Mouse (Mus musculus): ENCODE data around the gene Aebp1. TPM values are rescaled to one million over a fixed set of nuclear protein-coding genes. Genes with fewer than 3 reads are reported as not detected.

The Aebp1 gene
- polyA plus RNA-seq (2016; fragmentation: Nextera tagmentation; extraction: Ambion mirVana), result 19.0 TPM in 2 replicates

GRCm38 (mm10) chr11:5861678-5862393 lies at the start of gene Aebp1:
Gene Aebp1, plus strand, starts transcription at chr11:5861947.
- peak within 1 kb of the TSS; percentile 41 for H3K9ac ChIP-seq
- H3K4me2 ChIP-seq (replicated peaks), result peak within 1 kb of the TSS; percentile 63
- H3K9me3 ChIP-seq, result no peaks in the 10 kb centered on the region
- no peaks in the 10 kb centered on the region for H3K36me3 ChIP-seq
- H3K4me3 ChIP-seq, result peak within 1 kb of the TSS; percentile 32
- H3K27ac ChIP-seq, result no peak within 1 kb of the TSS
- WGBS, result 3% methylated on average over 59 of the region's 59 CpGs
- no peak for ATAC-seq (ENCODE audit: low FRiP score, low read depth)
- H3K27me3 ChIP-seq (replicated peaks), result peaks cover 41% of the 10 kb centered on the region
- H3K4me1 ChIP-seq, result peaks cover 9% of the 10 kb centered on the region

- Histone ChIP-seq H3K27ac (no peak overlapping the region), H3K4me2 (replicated peaks) (no peak overlapping the region), H3K36me3 (no peaks in the 10 kb centered on the region), H3K4me1 (no peaks in the 10 kb centered on the region), H3K4me3 (no peak overlapping the region), H3K9ac (no peak overlapping the region), H3K27me3 (replicated peaks) (no peaks in the 10 kb centered on the region), H3K9me3 (no peaks in the 10 kb centered on the region)
- no peak for ATAC-seq (ENCODE audit: low FRiP score, low read depth)
- WGBS, result 75% methylated on average over 10 of the region's 10 CpGs
These were observed 48.4 kb upstream of the Aebp1 start for GRCm38 (mm10) chr11:5813381-5813780.

- Histone ChIP-seq H3K27me3 (replicated peaks) (no peaks in the 10 kb centered on the region), H3K9me3 (no peaks in the 10 kb centered on the region), H3K4me3 (no peak overlapping the region), H3K9ac (no peak overlapping the region), H3K4me1 (no peaks in the 10 kb centered on the region), H3K27ac (no peak overlapping the region), H3K36me3 (no peaks in the 10 kb centered on the region), H3K4me2 (replicated peaks) (no peak overlapping the region)
- ATAC-seq (ENCODE audit: low FRiP score, low read depth), result no peak
- whole genome bisulfite sequencing, result 76% methylated on average over 2 of the region's 2 CpGs
These were observed 42.5 kb upstream of the Aebp1 start for GRCm38 (mm10) chr11:5819223-5819622.

- Histone ChIP-seq H3K36me3 (peaks cover 16% of the 10 kb centered on the region), H3K27me3 (replicated peaks) (no peaks in the 10 kb centered on the region)
- ATAC-seq (ENCODE audit: low FRiP score, low read depth), result no peak
These were observed 36.3 kb upstream of the Aebp1 start for GRCm38 (mm10) chr11:5825432-5825831.

GRCm38 (mm10) chr11:5827931-5828330 lies 33.8 kb upstream of the Aebp1 start:
- no peak for ATAC-seq (ENCODE audit: low FRiP score, low read depth)
- no peak overlapping the region for H3K4me2 ChIP-seq (replicated peaks)
- H3K4me1 ChIP-seq, result no peaks in the 10 kb centered on the region
- no peak overlapping the region for H3K4me3 ChIP-seq
- no peak overlapping the region for H3K27ac ChIP-seq
- H3K9ac ChIP-seq, result no peak overlapping the region
- peaks cover 32% of the 10 kb centered on the region for H3K36me3 ChIP-seq
- H3K27me3 ChIP-seq (replicated peaks), result no peaks in the 10 kb centered on the region
- 91% methylated on average over 5 of the region's 5 CpGs for WGBS
- H3K9me3 ChIP-seq, result no peaks in the 10 kb centered on the region

More at GRCm38 (mm10) chr11:5825432-5825831, 36.3 kb upstream of the Aebp1 start:
- H3K4me3 ChIP-seq, result no peak overlapping the region
- H3K4me2 ChIP-seq (replicated peaks), result no peak overlapping the region
- H3K4me1 ChIP-seq, result no peaks in the 10 kb centered on the region
- no peak overlapping the region for H3K9ac ChIP-seq
- no peaks in the 10 kb centered on the region for H3K9me3 ChIP-seq
- H3K27ac ChIP-seq, result no peak overlapping the region

GRCm38 (mm10) chr11:5828509-5829191 lies 33.1 kb upstream of the Aebp1 start:
- Histone ChIP-seq H3K4me3 (no peak overlapping the region), H3K27ac (no peak overlapping the region), H3K4me1 (no peaks in the 10 kb centered on the region), H3K9me3 (no peaks in the 10 kb centered on the region), H3K9ac (no peak overlapping the region), H3K4me2 (replicated peaks) (no peak overlapping the region), H3K36me3 (peaks cover 32% of the 10 kb centered on the region), H3K27me3 (replicated peaks) (no peaks in the 10 kb centered on the region)
- 90% methylated on average over 11 of the region's 11 CpGs for WGBS
- ATAC-seq (ENCODE audit: low FRiP score, low read depth), result no peak

- ATAC-seq (ENCODE audit: low FRiP score, low read depth), result no peak
- no peak overlapping the region for H3K4me2 ChIP-seq (replicated peaks)
- H3K4me1 ChIP-seq, result no peaks in the 10 kb centered on the region
- H3K9ac ChIP-seq, result no peak overlapping the region
- H3K27ac ChIP-seq, result no peak overlapping the region
- H3K9me3 ChIP-seq, result no peaks in the 10 kb centered on the region
- WGBS, result 94% methylated on average over 12 of the region's 12 CpGs
- H3K36me3 ChIP-seq, result peaks cover 32% of the 10 kb centered on the region
- no peak overlapping the region for H3K4me3 ChIP-seq
- no peaks in the 10 kb centered on the region for H3K27me3 ChIP-seq (replicated peaks)
These were observed 32.4 kb upstream of the Aebp1 start for GRCm38 (mm10) chr11:5829327-5829726.

GRCm38 (mm10) chr11:5834506-5834905 lies 27.2 kb upstream of the Aebp1 start:
- Histone ChIP-seq H3K36me3 (peaks cover 17% of the 10 kb centered on the region; the same call in 1 of the 2 replicates), H3K27ac (no peak overlapping the region), H3K9ac (no peak overlapping the region), H3K9me3 (no peaks in the 10 kb centered on the region), H3K4me2 (replicated peaks) (no peak overlapping the region), H3K4me1 (peaks cover 6% of the 10 kb centered on the region), H3K4me3 (no peak overlapping the region), H3K27me3 (replicated peaks) (no peaks in the 10 kb centered on the region)
- WGBS, result 91% methylated on average over 9 of the region's 9 CpGs
- no peak for ATAC-seq (ENCODE audit: low FRiP score, low read depth)

- no peaks in the 10 kb centered on the region for H3K9me3 ChIP-seq
- H3K27ac ChIP-seq, result no peak overlapping the region
- peaks cover 17% of the 10 kb centered on the region; the same call in 1 of the 2 replicates for H3K36me3 ChIP-seq
- no peak overlapping the region for H3K9ac ChIP-seq
- ATAC-seq (ENCODE audit: low FRiP score, low read depth), result no peak
- H3K4me1 ChIP-seq, result peaks cover 6% of the 10 kb centered on the region
- no peak overlapping the region for H3K4me3 ChIP-seq
- no peaks in the 10 kb centered on the region for H3K27me3 ChIP-seq (replicated peaks)
- 92% methylated on average over 7 of the region's 7 CpGs for WGBS
- no peak overlapping the region for H3K4me2 ChIP-seq (replicated peaks)
These were observed 26.7 kb upstream of the Aebp1 start for GRCm38 (mm10) chr11:5835057-5835456.

- H3K36me3 ChIP-seq, result peaks cover 12% of the 10 kb centered on the region; the same call in 1 of the 2 replicates
- ATAC-seq (ENCODE audit: low FRiP score, low read depth), result no peak
- H3K9me3 ChIP-seq, result no peaks in the 10 kb centered on the region
- H3K4me2 ChIP-seq (replicated peaks), result no peak overlapping the region
- no peak overlapping the region for H3K9ac ChIP-seq
- no peak overlapping the region for H3K27ac ChIP-seq
- H3K27me3 ChIP-seq (replicated peaks), result no peaks in the 10 kb centered on the region
- 58% methylated on average over 1 of the region's 1 CpGs for WGBS
- H3K4me1 ChIP-seq, result peaks cover 6% of the 10 kb centered on the region
- H3K4me3 ChIP-seq, result no peak overlapping the region
These were observed 25.6 kb upstream of the Aebp1 start for GRCm38 (mm10) chr11:5836126-5836525.

GRCm38 (mm10) chr11:5837251-5838246 lies 24.2 kb upstream of the Aebp1 start, which contains the start of gene Polm:
Gene Polm, minus strand, starts transcription at chr11:5838016.
- Histone ChIP-seq H3K27ac (peak within 1 kb of the TSS; percentile 26; the same call in 1 of the 2 replicates), H3K27me3 (replicated peaks) (no peaks in the 10 kb centered on the region), H3K4me2 (replicated peaks) (peak within 1 kb of the TSS; percentile 90), H3K9me3 (no peaks in the 10 kb centered on the region), H3K9ac (peak within 1 kb of the TSS; percentile 74), H3K4me1 (peaks cover 6% of the 10 kb centered on the region), H3K4me3 (peak within 1 kb of the TSS; percentile 70), H3K36me3 (no peaks in the 10 kb centered on the region)
- ATAC-seq (ENCODE audit: low FRiP score, low read depth), result peak; percentile 94
- WGBS, result under 1% methylated on average over 63 of the region's 63 CpGs

GRCm38 (mm10) chr11:5840346-5840745 lies 21.4 kb upstream of the Aebp1 start:
- no peaks in the 10 kb centered on the region for H3K9me3 ChIP-seq
- H3K36me3 ChIP-seq, result no peaks in the 10 kb centered on the region
- H3K27me3 ChIP-seq (replicated peaks), result no peaks in the 10 kb centered on the region
- peaks cover 6% of the 10 kb centered on the region for H3K4me1 ChIP-seq
- H3K4me3 ChIP-seq, result no peak overlapping the region
- no peak overlapping the region for H3K27ac ChIP-seq
- WGBS, result 81% methylated on average over 7 of the region's 7 CpGs
- no peak overlapping the region for H3K4me2 ChIP-seq (replicated peaks)
- no peak for ATAC-seq (ENCODE audit: low FRiP score, low read depth)
- H3K9ac ChIP-seq, result no peak overlapping the region
